Mouse (Mus musculus): ENCODE results near the gene Akr1b10. TPM values are rescaled to one million over a fixed set of nuclear protein-coding genes. Genes with fewer than 3 reads are reported as not detected.
A peak's percentile ranks its signal among the peaks of the same experiment; 100 is the strongest.
"Not testable (repeated sequence)": the region's sequence is repeated elsewhere in the genome, so short reads cannot be mapped to it uniquely, and the experiment has no call there.

The Akr1b10 gene
- polyA plus RNA-seq, 1 experiment from 2014 or later, result 11.0 TPM

GRCm38 (mm10) chr6:34353658-34354353 lies 30.2 kb upstream of the Akr1b10 start, which contains the start of gene Akr1b8:
Gene Akr1b8 (plus strand): TSS chr6:34354119.
- Histone ChIP-seq H3K27ac (peak within 1 kb of the TSS; percentile 78), H3K9me3 (no peaks in the 10 kb centered on the region), H3K4me1 (peaks cover 16% of the 10 kb centered on the region), H3K27me3 (ENCODE audit: poor library complexity, severe bottlenecking) (no peaks in the 10 kb centered on the region), H3K4me3 (peak within 1 kb of the TSS; percentile 48), H3K36me3 (replicated peaks) (no peaks in the 10 kb centered on the region)
- peak; percentile 34 for DNase-seq (ENCODE audit: extremely low spot score, low spot score)
- WGBS, result 20% methylated on average over 16 of the region's 16 CpGs

- DNase-seq (ENCODE audit: extremely low spot score, low spot score), result no peak
- peak overlapping the region; percentile 48 for H3K4me3 ChIP-seq
- WGBS, result 74% methylated on average over 8 of the region's 8 CpGs
- H3K27ac ChIP-seq, result peak overlapping the region; percentile 78
- H3K27me3 ChIP-seq (ENCODE audit: poor library complexity, severe bottlenecking), result no peaks in the 10 kb centered on the region
- H3K36me3 ChIP-seq (replicated peaks), result no peaks in the 10 kb centered on the region
- peaks cover 16% of the 10 kb centered on the region for H3K4me1 ChIP-seq
- H3K9me3 ChIP-seq, result no peaks in the 10 kb centered on the region
These were observed 29.4 kb upstream of the Akr1b10 start for GRCm38 (mm10) chr6:34354354-34355348.

GRCm38 (mm10) chr6:34355349-34355747 lies 28.7 kb upstream of the Akr1b10 start:
- Histone ChIP-seq H3K27ac (no peak overlapping the region), H3K4me3 (no peak overlapping the region), H3K27me3 (ENCODE audit: poor library complexity, severe bottlenecking) (no peaks in the 10 kb centered on the region), H3K4me1 (peaks cover 16% of the 10 kb centered on the region), H3K9me3 (no peaks in the 10 kb centered on the region), H3K36me3 (replicated peaks) (no peaks in the 10 kb centered on the region)
- no peak for DNase-seq (ENCODE audit: extremely low spot score, low spot score)
- 75% methylated on average over 6 of the region's 6 CpGs for WGBS

GRCm38 (mm10) chr6:34355841-34356240 lies 28.2 kb upstream of the Akr1b10 start:
- Histone ChIP-seq H3K9me3 (no peaks in the 10 kb centered on the region), H3K36me3 (replicated peaks) (no peaks in the 10 kb centered on the region), H3K27me3 (ENCODE audit: poor library complexity, severe bottlenecking) (no peaks in the 10 kb centered on the region), H3K27ac (no peak overlapping the region), H3K4me3 (no peak overlapping the region), H3K4me1 (peaks cover 16% of the 10 kb centered on the region)
- 90% methylated on average over 9 of the region's 9 CpGs for WGBS
- DNase-seq (ENCODE audit: extremely low spot score, low spot score), result no peak

GRCm38 (mm10) chr6:34364217-34365136 lies 19.5 kb upstream of the Akr1b10 start:
- DNase-seq (ENCODE audit: extremely low spot score, low spot score), result no peak
- Histone ChIP-seq H3K36me3 (replicated peaks) (no peaks in the 10 kb centered on the region), H3K27me3 (ENCODE audit: poor library complexity, severe bottlenecking) (no peaks in the 10 kb centered on the region), H3K4me1 (peaks cover 11% of the 10 kb centered on the region), H3K27ac (no peak overlapping the region), H3K9me3 (no peaks in the 10 kb centered on the region), H3K4me3 (no peak overlapping the region)
- WGBS, result 84% methylated on average over 12 of the region's 12 CpGs

GRCm38 (mm10) chr6:34367998-34368397 lies 16.0 kb upstream of the Akr1b10 start:
- H3K9me3 ChIP-seq, result no peaks in the 10 kb centered on the region
- H3K4me3 ChIP-seq, result no peak overlapping the region
- no peak for DNase-seq (ENCODE audit: extremely low spot score, low spot score)
- H3K4me1 ChIP-seq, result peaks cover 11% of the 10 kb centered on the region
- WGBS, result 80% methylated on average over 9 of the region's 9 CpGs
- no peak overlapping the region for H3K27ac ChIP-seq
- no peaks in the 10 kb centered on the region for H3K27me3 ChIP-seq (ENCODE audit: poor library complexity, severe bottlenecking)
- H3K36me3 ChIP-seq (replicated peaks), result no peaks in the 10 kb centered on the region

- H3K27me3 ChIP-seq (ENCODE audit: poor library complexity, severe bottlenecking), result no peaks in the 10 kb centered on the region
- H3K36me3 ChIP-seq (replicated peaks), result no peaks in the 10 kb centered on the region
- no peaks in the 10 kb centered on the region for H3K9me3 ChIP-seq
- 89% methylated on average over 8 of the region's 8 CpGs for WGBS
- peaks cover 11% of the 10 kb centered on the region for H3K4me1 ChIP-seq
- DNase-seq (ENCODE audit: extremely low spot score, low spot score), result no peak
- no peak overlapping the region for H3K4me3 ChIP-seq
- H3K27ac ChIP-seq, result no peak overlapping the region
These were observed 13.9 kb upstream of the Akr1b10 start for GRCm38 (mm10) chr6:34370081-34370480.

- Histone ChIP-seq H3K4me3 (peak overlapping the region; percentile 25; the same call in 1 of the 2 replicates), H3K4me1 (peaks cover 11% of the 10 kb centered on the region), H3K36me3 (replicated peaks) (no peaks in the 10 kb centered on the region), H3K27me3 (ENCODE audit: poor library complexity, severe bottlenecking) (no peaks in the 10 kb centered on the region), H3K27ac (peak overlapping the region; percentile 71; the same call in 1 of the 2 replicates), H3K9me3 (no peaks in the 10 kb centered on the region)
- DNase-seq (ENCODE audit: extremely low spot score, low spot score), result peak; percentile 70
- WGBS, result 31% methylated on average over 18 of the region's 18 CpGs
These were observed 12.2 kb upstream of the Akr1b10 start for GRCm38 (mm10) chr6:34371700-34372351.

- no peaks in the 10 kb centered on the region for H3K27me3 ChIP-seq (ENCODE audit: poor library complexity, severe bottlenecking)
- no peak overlapping the region for H3K27ac ChIP-seq
- no peak overlapping the region for H3K4me3 ChIP-seq
- 88% methylated on average over 7 of the region's 7 CpGs for WGBS
- peaks cover 7% of the 10 kb centered on the region for H3K4me1 ChIP-seq
- H3K9me3 ChIP-seq, result no peaks in the 10 kb centered on the region
- no peaks in the 10 kb centered on the region for H3K36me3 ChIP-seq (replicated peaks)
- no peak for DNase-seq (ENCODE audit: extremely low spot score, low spot score)
These were observed 10.2 kb upstream of the Akr1b10 start for GRCm38 (mm10) chr6:34373841-34374240.

- not testable (repeated sequence) for H3K4me3 ChIP-seq; H3K9me3 ChIP-seq; H3K36me3 ChIP-seq (replicated peaks); H3K27ac ChIP-seq; H3K4me1 ChIP-seq; DNase-seq (ENCODE audit: extremely low spot score, low spot score); H3K27me3 ChIP-seq (ENCODE audit: poor library complexity, severe bottlenecking)
- WGBS, result 86% methylated on average over 5 of the region's 5 CpGs
These were observed 8.1 kb upstream of the Akr1b10 start for GRCm38 (mm10) chr6:34375888-34376287.

GRCm38 (mm10) chr6:34383401-34383800 lies 617 bp upstream of the Akr1b10 start:
- H3K36me3 ChIP-seq (replicated peaks), result no peaks in the 10 kb centered on the region
- 44% methylated on average over 8 of the region's 8 CpGs for WGBS
- H3K27me3 ChIP-seq (ENCODE audit: poor library complexity, severe bottlenecking), result no peaks in the 10 kb centered on the region
- H3K4me3 ChIP-seq, result peak overlapping the region; percentile 57; the same call in 1 of the 2 replicates
- no peak overlapping the region for H3K27ac ChIP-seq
- H3K4me1 ChIP-seq, result peaks cover 23% of the 10 kb centered on the region
- H3K9me3 ChIP-seq, result no peaks in the 10 kb centered on the region
- DNase-seq (ENCODE audit: extremely low spot score, low spot score), result no peak

Measured in forebrain, embryonic 10.5 days (tissue).